Mouse (Mus musculus): ENCODE data around the gene Dst. TPM values are rescaled to one million over a fixed set of nuclear protein-coding genes. Genes with fewer than 3 reads are reported as not detected.

Gene Dst
- total and polyA plus RNA-seq, 3 experiments: 9.1 to 28.0 (median 20.5) TPM

- no peak for DNase-seq (ENCODE audit: extremely low read depth)
- no peaks in the 10 kb centered on the region for H3K79me2 ChIP-seq (replicated peaks; ENCODE audit: control insufficient read depth, extremely low read depth, insufficient read depth, poor library complexity, severe bottlenecking)
- H3K36me3 ChIP-seq (replicated peaks in 1 of 2; ENCODE audit: control insufficient read depth in 1 of 2, insufficient read depth in 1 of 2, low read length in 1 of 2): peaks cover 0 to 6% of the 10 kb centered on the region in 2 experiments
- H3K9ac ChIP-seq (ENCODE audit: insufficient read depth, low read depth): no peak overlapping the region
- peak overlapping the region in 2 of 3 experiments; percentile 45 to 55 for H3K4me3 ChIP-seq (replicated peaks in 1 of 3; ENCODE audit: low read depth in 2 of 3, low read length in 2 of 3, poor library complexity in 1 of 3)
- no peaks in the 10 kb centered on the region for H3K27me3 ChIP-seq (replicated peaks)
- no peak overlapping the region for H3K27ac ChIP-seq (ENCODE audit: insufficient read depth, low read depth)
- no peak overlapping the region for H3K4me2 ChIP-seq (ENCODE audit: insufficient read depth, low read depth, poor library complexity, severe bottlenecking)
- TF ChIP-seq MAX (IDR thresholded peaks at IDR 0.05; ENCODE audit: low read length) (no peak), TCF12 (IDR thresholded peaks at IDR 0.05; ENCODE audit: low read depth, low read length) (no peak), CTCF (conservative IDR thresholded peaks at IDR 0.05 in 1 of 2, IDR thresholded peaks at IDR 0.05 in 1 of 2; ENCODE audit: low read depth in 2 of 2, low read length in 2 of 2) (no peak), ELF1 (IDR thresholded peaks at IDR 0.05; ENCODE audit: low read depth, low read length) (no peak), KAT2A (IDR thresholded peaks at IDR 0.05; ENCODE audit: insufficient replicate concordance, low read length) (no peak), CHD2 (IDR thresholded peaks at IDR 0.05; ENCODE audit: low read length) (no peak), ZMIZ1 (IDR thresholded peaks at IDR 0.05; ENCODE audit: low read depth, low read length) (no peak), ZKSCAN1 (IDR thresholded peaks at IDR 0.05; ENCODE audit: borderline replicate concordance, low read depth, low read length) (no peak), POLR2A (IDR thresholded peaks at IDR 0.05; ENCODE audit: low read depth, low read length) (no peak), MXI1 (IDR thresholded peaks at IDR 0.05; ENCODE audit: low read depth, low read length) (no peak), JUND (conservative IDR thresholded peaks at IDR 0.05; ENCODE audit: low read depth, low read length) (no peak), MAZ (IDR thresholded peaks at IDR 0.05; ENCODE audit: low read depth, low read length) (no peak), GABPA (IDR thresholded peaks at IDR 0.05; ENCODE audit: insufficient replicate concordance, low read depth, low read length) (no peak), RCOR1 (conservative IDR thresholded peaks at IDR 0.05; ENCODE audit: low read depth, low read length) (no peak), MAFK (IDR thresholded peaks at IDR 0.05; ENCODE audit: insufficient replicate concordance, low read length) (no peak)
- in situ Hi-C loops (cut with MboI; ENCODE audit: low pct_ligation_motif_present, low pct_unique_long_range_greater_than_20kb, low sequenced_read_pairs): loop anchor here (10.0 kb wide), 1 partner anchor 158 kb away; no protein-coding TSS in a partner anchor
- H3K4me1 ChIP-seq (ENCODE audit: control insufficient read depth in 1 of 2, insufficient read depth in 2 of 2): peaks cover 0 to 35% of the 10 kb centered on the region in 2 experiments; a peak in 2 of 4 replicates
- no peaks in the 10 kb centered on the region for H3K9me3 ChIP-seq (replicated peaks; ENCODE audit: low read length)
- dilution Hi-C loops (cut with MboI; ENCODE audit: extremely low pct_ligation_motif_present, extremely low pct_unique_long_range_greater_than_20kb, low sequenced_read_pairs): no loop called here
Measured at GRCm38 (mm10) chr1:34006828-34007361, 98.9 kb downstream of the Dst start.

- peak overlapping the region in 1 of 3 experiments; percentile 6 for H3K4me3 ChIP-seq (replicated peaks in 1 of 3; ENCODE audit: low read depth in 2 of 3, low read length in 2 of 3, poor library complexity in 1 of 3)
- H3K9me3 ChIP-seq (replicated peaks; ENCODE audit: low read length): no peaks in the 10 kb centered on the region
- no peaks in the 10 kb centered on the region for H3K27me3 ChIP-seq (replicated peaks)
- dilution Hi-C loops (cut with MboI; ENCODE audit: extremely low pct_ligation_motif_present, extremely low pct_unique_long_range_greater_than_20kb, low sequenced_read_pairs) (no loop called here), in situ Hi-C loops (cut with MboI; ENCODE audit: low pct_ligation_motif_present, low pct_unique_long_range_greater_than_20kb, low sequenced_read_pairs) (loop anchor here (10.0 kb wide), 1 partner anchor 157 kb away; no protein-coding TSS in a partner anchor)
- no peak for TF ChIP-seq JUND (conservative IDR thresholded peaks at IDR 0.05; ENCODE audit: low read depth, low read length)
- TF ChIP-seq UBTF (IDR thresholded peaks at IDR 0.05; ENCODE audit: low read depth, low read length): no peak
- no peak for TF ChIP-seq BHLHE40 (IDR thresholded peaks at IDR 0.05; ENCODE audit: low read depth, low read length)
- TF ChIP-seq IRF4 (IDR thresholded peaks at IDR 0.05; ENCODE audit: low read depth, low read length): no peak
- TF ChIP-seq TBP (conservative IDR thresholded peaks at IDR 0.05; ENCODE audit: low read depth, low read length): no peak
- no peak for TF ChIP-seq CHD2 (IDR thresholded peaks at IDR 0.05; ENCODE audit: low read length)
- no peak for TF ChIP-seq SIN3A (IDR thresholded peaks at IDR 0.05; ENCODE audit: low read length)
- TF ChIP-seq RCOR1 (conservative IDR thresholded peaks at IDR 0.05; ENCODE audit: low read depth, low read length): no peak
- no peak for TF ChIP-seq PAX5 (IDR thresholded peaks at IDR 0.05; ENCODE audit: low read length)
- TF ChIP-seq JUN (IDR thresholded peaks at IDR 0.05; ENCODE audit: insufficient read depth, low read depth, low read length): no peak
- TF ChIP-seq MXI1 (IDR thresholded peaks at IDR 0.05; ENCODE audit: low read depth, low read length): no peak
- TF ChIP-seq NELFE (IDR thresholded peaks at IDR 0.05; ENCODE audit: low read depth, low read length): no peak
- H3K4me2 ChIP-seq (ENCODE audit: insufficient read depth, low read depth, poor library complexity, severe bottlenecking): no peak overlapping the region
- H3K27ac ChIP-seq (ENCODE audit: insufficient read depth, low read depth): no peak overlapping the region
- H3K36me3 ChIP-seq (replicated peaks in 1 of 2; ENCODE audit: control insufficient read depth in 1 of 2, insufficient read depth in 1 of 2, low read length in 1 of 2): peaks cover 0 to 6% of the 10 kb centered on the region in 2 experiments
- no peak overlapping the region for H3K9ac ChIP-seq (ENCODE audit: insufficient read depth, low read depth)
- H3K79me2 ChIP-seq (replicated peaks; ENCODE audit: control insufficient read depth, extremely low read depth, insufficient read depth, poor library complexity, severe bottlenecking): no peaks in the 10 kb centered on the region
- DNase-seq (ENCODE audit: extremely low read depth): no peak
- H3K4me1 ChIP-seq (ENCODE audit: control insufficient read depth in 1 of 2, insufficient read depth in 2 of 2): peaks cover 0 to 40% of the 10 kb centered on the region in 2 experiments; a peak in 2 of 4 replicates
Measured at GRCm38 (mm10) chr1:34007379-34007778, 99.4 kb downstream of the Dst start.
